Mouse (Mus musculus) layer of hippocampus, adult 9-11 months (tissue): ENCODE results near the gene Rbms3.

Source experiments
- DNase-seq: peaks from one replicate; pipeline ENCODE4 v3.0.0; 2022

The Rbms3 gene

DNA sequence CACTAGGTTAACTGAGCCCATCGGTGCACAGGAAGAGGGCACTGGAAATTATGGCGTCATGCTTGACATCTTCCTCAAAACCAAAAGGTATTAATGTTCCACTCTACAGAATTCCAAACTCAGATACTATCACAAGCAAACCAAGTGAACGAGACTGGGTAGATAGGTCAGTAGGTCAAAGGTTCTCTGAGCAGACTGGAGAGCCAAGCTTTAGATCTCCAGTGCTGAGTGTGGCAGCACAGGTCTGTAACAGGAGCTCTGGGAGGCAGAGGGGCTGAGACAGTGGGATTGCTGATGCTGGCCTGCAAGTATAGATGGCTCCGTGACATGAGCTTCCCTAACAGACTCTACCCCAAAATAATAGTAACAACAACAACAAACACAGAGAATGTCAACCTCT is 682.3 kb downstream of the Rbms3 start:
- DNase-seq: no peak

DNA sequence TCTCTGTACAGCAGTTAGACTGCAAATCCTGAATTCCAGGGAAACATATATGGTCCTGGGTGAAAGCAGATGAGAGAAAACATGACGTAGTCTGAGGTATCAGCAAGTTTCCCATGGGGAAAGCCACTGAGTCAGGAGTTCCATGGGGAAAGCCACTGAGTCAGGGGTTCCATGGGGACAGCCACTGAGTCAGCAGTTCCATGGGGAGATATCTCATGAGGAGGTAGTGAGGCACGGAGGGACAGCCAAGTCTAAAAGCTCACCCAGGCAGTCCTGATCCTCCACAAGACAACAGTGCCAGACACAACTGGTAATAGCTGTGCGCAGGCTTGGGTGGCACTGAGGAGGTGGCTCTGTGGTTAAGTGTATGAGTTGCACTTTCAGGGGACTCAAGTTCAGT is 682.9 kb downstream of the Rbms3 start:
- no peak for DNase-seq

DNA sequence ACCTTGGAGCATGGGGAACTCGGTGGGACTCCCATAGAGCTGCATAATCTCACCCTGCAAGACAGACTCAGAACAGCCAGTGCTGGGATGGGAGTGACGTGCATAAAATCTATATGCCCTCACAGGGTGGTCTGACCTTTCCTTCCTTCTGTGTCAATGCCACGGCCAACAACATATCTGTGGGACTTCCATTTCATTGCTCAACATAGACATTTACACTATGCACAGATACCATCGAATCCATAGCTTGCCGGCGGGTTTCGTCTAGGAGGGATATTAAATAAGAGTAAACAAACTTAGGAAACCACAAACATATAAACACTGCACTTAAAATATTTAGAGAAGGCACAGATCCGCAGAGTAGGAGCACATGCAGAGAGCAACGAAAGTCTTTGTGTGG is 684.0 kb downstream of the Rbms3 start:
- DNase-seq: no peak

DNA sequence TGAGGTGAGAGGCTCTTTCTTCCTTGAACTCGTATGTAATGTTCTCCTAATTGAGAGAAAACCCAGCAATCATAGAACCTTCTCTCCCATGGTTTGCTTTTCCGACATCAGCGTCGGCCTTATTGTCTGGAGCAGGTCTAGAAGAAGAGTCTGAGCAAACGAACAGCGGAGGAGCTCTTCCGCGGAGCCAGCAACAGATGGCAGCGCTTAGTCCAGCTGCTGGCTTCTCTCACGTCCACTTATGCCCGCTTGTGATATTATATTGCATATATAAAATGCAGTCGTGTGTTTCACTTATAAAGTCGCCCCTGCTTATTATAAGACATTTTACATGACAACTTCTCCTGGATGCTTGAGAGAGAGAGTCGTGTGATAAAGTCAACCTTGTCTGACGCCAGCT is 685.8 kb downstream of the Rbms3 start:
- DNase-seq: no peak

DNA sequence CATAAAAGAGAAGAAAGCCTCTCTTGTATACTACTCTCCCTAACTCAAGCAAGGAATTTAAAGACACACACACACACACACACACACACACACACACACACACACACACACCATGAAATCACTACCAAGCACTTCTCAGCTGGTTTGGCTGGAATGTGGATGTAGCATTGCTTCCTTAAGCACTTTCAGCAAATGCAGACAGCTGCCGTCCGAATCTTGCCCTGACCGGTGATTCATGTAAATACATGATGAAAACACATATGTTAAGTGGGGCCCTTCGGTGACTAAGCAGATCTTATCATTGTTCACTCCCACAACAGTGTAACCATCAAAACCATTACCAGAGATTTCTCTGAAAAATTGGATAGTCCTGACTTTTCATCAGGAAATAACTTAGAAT is 688.6 kb downstream of the Rbms3 start:
- DNase-seq: no peak

DNA sequence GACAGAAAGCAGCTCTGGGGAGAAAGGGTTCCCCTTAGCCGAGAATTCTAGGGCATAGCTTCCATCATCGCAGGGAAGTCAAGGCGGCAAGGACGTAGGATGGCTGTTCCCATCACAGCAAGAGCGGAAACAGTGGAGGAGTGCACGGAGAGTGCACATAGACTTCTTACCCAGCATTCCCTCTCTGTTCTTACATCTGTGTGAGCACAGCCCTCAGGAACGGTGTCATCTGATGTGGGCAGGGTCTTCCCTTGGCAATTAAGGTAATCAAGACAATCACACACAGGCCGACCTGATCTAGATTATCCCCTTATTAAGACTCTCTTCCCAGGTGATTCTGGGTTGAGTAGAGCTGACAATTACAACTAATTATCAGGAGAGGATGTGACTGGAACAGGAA is 689.0 kb downstream of the Rbms3 start:
- DNase-seq: no peak

DNA sequence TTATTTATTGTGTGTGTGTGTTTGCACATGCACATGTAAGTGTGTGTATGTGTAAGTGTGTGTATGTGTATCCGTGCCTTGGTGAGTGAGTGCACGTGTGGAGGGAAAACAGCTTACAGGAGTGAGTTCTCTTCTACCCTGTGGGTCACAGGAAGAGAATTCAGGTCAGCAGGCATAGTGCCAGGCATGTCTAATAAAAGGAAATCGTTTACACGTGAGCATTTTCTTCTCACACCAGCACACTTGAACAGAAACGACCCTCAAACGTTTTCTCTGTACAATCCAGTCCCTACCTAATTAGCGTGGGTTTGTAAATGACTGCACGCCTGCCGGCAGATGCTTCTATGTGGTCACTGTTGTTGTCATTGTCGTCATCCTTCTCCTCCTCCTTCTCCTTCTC is 701.4 kb downstream of the Rbms3 start:
- DNase-seq: no peak

DNA sequence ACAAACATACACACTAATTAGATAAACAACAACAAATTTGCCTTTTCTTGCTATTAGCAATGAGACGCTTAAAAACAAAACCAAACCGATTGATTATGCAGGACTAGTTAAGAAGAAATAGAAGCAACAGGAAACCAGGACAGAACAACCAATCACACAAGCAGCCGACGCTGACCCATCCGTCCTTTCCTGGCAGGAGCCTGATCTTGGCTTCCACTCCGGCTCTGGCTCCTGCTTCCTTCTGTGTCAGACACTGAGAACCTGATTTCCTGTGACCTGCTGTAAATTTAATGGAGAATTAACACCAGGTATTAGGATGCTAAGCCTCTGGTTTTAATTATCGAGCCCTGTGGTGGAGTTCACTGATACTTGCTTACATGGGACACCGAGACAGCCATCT is 706.6 kb downstream of the Rbms3 start:
- no peak for DNase-seq

DNA sequence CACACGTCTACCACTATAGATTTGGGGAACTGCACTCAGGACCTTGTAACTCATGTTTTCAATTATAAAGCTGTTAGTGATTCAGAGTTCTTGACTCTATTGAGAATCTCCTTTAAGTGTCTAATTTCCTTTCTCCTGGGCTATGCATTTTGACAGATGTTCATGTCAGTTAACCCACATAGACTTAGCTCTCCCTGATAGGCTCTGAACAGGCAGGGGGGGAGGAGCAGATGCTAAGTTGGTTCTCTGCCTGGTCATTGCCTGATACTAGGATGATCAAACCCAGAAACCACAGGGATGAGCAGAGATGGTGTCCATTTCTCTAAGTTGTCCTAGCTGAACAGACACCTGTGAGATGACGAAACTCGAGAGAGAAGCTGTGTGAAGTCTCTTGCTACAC is 707.2 kb downstream of the Rbms3 start:
- no peak for DNase-seq

DNA sequence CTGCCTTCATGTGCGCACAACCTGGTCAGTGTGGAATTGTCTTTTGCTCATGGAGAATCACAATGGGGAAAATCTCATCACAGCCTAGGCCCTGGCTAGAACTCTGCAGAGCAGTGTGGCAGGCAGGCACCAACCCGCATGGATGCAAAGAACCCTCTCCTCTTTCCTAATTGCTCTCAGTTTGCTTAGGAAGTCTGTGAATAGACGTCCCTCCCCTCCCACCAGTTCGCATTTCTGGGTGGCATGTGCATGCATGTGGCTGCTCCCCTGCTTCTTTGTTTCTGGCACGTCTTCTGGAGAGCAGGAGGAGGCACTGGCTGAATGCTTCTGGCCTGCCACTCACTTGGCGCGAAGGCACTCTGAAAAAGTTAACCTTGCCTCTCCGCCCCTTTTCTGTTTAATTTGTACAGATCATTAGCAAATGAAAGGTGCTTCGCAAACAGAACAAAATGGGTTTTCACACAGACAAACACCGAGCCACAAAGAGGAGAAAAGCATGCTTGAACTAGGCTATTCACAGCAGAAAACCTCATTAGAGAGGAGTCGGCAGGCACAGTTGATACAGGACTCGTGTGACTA is 710.2 kb downstream of the Rbms3 start:
- DNase-seq: no peak

DNA sequence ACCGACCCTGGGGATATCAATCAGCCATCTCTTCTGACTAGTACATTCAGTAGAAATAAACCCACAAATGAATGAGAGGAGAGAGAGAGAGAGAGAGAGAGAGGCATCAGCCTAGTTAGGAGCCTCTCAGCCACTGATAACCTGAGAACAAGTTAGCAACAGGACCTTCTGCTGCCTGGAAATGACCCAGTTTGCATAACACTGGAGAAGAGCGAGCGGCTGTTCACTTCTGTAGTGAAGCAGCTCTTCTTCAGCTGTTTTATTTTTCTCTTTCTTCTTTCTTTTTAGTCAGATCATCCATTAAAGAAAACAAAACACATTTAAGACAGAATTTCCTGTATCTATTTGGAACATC is 717.2 kb downstream of the Rbms3 start:
- no peak for DNase-seq

DNA sequence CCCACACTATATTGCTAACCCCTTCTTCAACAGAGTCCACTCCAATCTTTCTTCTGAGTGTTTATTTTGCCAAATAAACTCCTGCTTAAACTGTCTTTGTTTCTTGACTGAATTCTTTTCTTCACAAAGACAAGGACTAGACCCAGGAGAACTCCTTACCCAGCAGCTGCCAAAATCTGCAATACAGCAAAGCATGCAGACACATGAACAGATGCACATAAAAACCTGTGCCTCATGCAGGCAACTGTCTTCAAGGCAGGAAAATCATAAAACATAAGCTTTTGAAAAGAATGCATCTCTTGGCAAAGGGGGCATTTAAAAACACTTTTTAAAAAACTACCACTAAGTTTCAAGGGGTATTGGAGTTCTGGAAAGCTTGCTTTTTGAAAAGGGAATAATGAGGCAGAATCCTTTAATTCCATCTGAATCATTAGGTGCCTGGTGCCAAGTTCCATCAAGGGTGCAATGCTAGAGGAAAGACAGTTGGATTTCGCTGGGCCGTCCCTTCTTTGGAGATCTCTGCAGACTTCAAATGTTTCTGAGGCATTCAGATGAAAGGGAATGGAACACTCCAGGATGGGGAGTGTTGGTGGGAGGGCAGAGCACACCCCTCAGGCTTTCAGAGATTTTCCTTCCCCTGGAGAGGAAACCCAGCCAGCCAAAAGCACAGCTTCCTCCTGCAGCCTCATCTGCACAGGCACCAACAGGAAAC is 717.8 kb downstream of the Rbms3 start:
- no peak for DNase-seq

DNA sequence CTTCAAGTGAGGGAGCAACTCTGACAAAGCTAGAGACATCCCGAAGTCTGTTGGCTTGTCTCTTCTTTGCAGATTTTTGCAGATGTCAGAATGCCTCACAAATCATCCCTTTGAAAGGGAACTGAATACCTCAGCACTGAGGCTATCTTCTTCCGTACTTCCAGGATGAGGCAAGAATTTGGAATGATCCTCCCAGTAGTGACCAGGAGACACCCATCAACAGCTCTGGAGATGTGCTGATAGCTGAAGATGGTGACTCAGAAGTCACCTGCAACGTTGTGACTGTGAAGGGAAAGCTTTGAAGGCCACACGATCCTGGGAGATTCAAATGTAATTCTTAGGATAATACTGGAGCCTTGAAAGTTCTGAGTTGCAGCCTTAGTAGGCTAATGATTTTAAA is 720.2 kb downstream of the Rbms3 start:
- DNase-seq: no peak

DNA sequence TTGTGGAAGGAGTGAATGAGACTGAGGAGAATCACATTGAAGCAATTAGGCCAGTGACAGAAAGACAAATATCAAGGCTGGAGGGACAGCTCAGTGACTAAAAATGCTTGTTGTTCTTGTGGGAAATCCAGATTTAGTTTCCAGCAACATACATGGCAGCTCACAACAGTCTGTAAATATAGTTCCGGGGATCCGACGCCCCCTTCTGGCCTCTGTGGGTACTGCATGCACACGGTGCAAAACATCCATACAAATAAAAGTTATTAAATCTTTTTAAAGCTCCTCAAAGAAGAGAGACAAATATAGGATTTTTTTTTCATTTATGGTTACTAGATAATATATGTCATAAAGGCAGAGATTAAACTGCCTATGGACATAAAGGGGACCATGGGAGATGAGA is 722.8 kb downstream of the Rbms3 start:
- DNase-seq: no peak

DNA sequence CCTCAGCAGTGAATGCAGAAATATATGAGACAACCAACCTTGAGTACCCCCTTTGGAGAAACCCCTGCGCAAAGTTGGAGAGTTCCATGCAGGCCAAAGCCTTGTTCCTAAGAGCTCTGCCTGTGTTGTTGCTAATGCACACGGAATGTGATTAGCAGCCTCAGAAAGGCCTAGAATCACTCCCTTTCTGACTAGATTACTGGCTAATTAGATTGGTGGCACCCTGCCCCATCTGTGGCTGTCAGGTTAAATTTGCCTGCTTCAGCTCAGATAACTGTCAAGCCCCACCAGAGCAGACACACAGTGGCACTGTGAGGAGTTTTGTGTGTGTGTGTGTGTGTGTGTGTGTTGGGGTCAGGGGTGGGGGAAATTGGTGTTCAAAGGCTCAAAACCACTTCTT is 724.1 kb downstream of the Rbms3 start:
- DNase-seq: no peak

DNA sequence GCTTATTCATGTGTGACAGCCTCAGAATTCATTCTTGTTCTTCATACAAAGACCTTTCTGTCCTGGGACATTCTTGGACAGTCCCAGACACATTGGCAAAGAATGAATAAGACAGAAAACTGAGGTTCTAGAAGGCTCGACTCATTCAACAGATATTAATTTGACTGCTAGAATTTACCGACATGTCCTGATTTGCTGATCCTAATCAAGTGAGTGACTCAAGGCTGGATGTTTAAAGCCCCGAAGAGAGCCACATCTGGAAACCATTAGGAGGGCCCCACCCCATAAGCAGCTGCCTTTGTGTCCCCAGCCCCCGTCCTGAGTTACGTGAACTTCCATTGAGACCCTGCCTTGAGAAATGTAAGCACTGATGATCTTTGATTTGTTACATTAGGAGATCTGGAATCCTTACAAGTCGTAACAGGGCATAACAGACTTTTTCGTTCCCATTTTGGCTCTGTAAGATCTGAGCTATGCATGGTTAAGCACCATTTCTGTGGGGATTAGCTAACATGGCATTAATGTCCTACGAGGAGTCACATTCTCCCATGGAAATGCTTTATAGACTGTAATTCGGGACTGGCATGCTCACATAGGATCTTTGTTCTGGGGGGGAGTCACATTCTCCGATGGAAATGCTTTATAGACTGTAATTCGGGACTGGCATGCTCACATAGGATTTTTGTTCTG is 726.3 kb downstream of the Rbms3 start:
- DNase-seq: no peak

DNA sequence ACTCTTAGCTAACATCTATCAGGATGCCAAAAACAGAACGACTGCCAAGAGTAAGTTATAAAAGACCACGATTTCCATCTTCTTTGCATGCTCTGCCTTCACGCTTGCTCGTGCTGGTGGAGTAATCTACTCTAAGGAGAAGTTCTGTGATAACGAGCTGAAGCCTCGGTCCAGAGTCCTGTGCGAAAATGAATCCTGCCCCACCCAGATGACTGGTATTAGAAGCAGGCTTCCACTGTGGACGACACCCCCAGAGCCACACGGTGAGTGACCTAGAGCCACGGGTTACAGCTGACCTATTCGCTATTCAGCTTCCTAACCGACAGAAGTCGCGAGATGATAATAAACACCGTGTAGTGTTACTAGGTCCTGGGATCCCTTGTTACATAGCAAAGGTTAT is 730.3 kb downstream of the Rbms3 start:
- no peak for DNase-seq

DNA sequence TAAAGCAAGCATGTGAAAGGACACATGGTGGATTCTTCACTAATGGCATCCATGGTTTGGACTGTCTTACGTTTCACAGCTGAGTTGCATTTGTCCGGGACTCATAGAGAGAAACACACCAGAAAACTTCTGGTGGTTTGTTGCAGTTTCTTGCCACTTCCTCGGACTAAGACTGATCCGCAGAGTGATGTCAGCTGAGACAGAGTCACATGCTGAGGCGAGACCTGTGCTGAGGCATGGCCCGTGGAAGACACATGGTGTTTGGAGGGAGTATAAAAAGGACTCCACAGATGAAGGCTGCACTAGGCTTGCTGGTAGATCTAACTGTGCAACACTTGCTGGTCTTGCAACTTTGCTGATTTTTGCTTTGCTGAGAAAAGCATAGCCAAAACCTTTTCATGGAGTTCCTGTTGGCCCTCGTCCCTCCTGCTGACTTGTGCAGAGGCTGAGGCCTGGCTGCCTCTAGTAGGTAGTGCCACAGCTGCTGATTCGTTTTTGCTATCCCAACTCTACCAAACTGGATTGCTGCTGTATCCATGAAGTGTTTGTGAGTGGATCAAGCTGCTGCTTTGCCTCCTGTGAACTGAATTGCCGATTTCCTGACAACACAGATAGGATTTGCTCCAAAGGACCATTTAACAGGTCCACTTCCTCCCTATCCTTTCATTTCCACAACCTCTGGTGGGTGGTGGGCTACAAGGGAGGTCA is 742.6 kb downstream of the Rbms3 start:
- DNase-seq: no peak

DNA sequence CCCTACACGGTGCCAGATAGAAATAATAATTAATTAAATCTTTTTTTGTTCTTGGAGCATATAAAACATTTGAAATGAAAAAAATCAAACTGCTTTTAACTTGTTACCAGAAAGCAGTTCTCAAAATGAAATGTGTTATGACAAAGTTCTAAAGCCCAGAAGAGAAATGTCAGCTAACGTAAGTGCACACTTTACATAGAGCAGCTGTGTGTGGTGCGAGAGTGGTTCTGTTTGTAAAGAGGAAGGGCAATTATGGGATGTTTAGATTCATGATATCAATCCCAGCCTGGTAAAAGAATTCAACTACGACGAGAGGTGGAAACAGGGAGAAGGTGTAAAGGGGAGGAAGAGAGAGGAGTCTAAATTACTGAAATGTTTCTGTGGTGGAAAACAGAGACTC is 744.1 kb downstream of the Rbms3 start:
- DNase-seq: no peak

DNA sequence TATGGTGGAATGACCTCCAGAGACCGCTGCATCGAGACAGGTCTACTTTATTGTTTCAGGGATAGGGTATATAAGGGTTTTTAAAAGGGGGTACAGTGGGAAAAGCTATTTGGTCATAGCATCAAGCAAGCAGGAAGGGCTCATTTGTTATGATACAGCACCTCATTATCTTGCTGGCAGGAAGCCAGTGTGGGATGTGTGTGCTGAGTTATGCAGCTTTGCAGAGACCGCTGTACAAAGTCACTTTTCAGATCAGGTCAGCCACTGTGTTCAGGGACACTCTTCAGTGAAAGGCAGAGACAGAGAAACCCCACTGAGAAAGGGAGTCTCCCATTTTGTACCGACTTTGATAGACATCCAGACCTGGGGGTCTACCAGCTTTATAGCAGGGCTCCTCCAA is 749.2 kb downstream of the Rbms3 start:
- no peak for DNase-seq

DNA sequence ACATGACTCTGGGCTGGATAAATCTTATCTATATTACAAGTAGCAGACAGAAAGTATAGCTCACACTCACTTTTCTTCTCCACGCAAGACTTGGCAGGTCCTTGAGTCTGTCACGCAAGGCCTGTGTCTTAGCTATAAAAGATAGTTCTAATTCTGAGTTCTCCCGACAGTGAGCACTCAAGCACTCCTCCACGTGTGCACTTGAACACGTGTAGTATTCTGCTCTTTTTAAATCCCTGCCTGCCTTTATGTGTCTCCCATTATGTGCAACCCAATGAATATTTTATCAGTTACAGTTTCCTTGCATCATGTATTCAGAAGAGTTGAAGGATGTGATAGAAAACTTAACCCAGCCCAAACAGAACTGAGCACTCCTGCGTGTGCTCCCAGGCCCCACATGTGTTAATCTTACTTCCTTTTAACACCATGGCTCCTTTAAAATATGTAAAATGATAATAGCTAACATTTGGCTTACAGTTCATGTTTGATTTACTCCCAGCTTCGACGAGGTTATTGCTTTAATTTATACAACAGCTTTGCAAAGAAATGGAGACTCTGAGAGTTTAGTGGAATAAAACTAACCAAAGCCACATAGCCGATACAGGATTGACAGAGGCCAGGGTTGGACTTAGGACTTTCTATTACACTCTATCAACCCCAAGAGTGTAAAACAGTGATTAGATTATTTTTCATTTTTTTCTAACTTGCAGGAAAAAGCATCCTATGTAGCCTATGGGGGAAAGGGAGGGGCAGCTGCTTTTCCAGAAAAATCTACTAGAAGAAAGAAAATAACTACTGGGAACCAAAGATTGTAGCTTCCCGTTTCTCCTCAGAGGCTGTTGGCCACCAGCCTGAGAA is 749.9 kb downstream of the Rbms3 start:
- DNase-seq: no peak

DNA sequence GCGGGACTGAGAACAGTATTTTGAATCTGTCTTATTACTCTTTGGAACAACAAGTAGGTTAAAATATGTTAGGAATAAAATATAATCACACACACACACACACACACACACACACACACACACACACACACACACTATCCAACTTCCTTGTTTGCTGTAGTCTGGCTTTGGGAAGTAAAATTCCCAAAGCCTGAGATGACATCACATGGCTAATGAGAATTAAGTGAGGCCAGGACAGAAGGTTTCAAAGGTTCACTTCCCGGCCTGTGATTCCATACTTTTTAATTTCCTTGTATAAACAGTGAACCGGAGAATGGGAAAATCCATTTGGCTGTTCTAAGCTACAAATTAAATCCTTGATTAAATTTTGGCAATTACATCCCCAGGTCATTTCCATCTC is 752.9 kb downstream of the Rbms3 start:
- no peak for DNase-seq

DNA sequence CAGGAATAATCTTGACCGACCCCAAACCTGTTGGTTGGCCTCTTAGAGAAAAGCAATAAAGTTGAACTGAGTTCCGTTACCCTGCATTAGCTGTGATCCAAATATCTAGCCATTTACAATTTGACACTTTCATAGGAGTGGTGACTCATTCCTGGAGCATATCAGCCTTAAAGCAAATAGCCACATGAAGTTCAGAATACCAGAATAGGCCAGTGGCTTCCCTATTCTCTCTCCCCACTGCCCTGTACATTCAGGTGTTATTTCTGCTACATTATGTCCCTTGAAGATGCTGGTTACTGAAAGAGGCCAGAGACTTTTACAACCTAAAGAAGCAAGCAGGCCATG is 755.8 kb downstream of the Rbms3 start:
- no peak for DNase-seq
